Mouse (Mus musculus): ENCODE results near the gene St6galnac5.
A peak's percentile ranks its signal among the peaks of the same experiment; 100 is the strongest.

St6galnac5 gene

DNA sequence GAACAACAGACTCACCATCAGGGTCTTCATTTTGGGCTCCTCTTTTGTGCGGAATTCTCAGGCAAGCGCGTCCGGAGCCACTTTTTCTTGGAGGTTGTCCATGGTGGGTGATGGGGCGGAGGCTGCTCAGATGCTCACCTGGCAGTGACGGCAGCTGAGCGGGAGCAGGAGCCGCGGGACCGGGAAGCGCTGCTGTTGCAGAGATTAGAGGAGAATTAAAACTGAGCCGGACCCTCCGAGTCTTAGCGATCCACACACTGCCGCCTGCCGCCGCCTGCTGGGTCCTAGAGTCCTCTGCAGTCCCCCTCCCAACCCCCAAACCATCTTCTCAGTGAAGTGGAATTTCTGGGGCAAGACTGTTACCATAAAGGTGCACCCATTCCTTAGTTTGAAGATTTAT is at the start of gene St6galnac5:
St6galnac5 (minus strand) TSS at position 259 of the 400 bp plus-strand sequence.
- no peak for DNase-seq (ENCODE audit: inconsistent age in 2 of 2, low spot score in 1 of 2)

- no peak for DNase-seq (ENCODE audit: inconsistent age in 2 of 2, low spot score in 1 of 2)
These were observed 48.7 kb upstream of the St6galnac5 start for GRCm38 (mm10) chr3:153030756-153031155.

DNA sequence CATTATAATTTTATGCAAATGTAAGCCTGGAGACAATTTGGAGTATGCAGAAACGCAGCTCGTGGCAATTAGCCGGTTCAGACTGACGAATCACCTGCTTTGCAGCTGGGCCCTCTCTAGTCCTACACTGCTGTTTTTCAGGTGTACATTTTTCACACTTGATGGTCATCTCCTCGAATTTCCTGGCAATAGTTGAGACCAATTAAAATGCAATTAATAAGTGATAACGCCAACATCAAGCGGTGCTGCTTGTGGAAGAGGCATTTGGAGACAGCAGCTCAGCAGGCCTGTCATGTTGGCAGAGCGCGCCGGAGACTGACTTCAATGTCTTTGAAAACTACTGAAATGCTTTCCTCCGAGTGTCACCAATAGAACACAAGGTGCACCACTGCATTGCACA is 42.0 kb upstream of the St6galnac5 start:
- no peak for DNase-seq (ENCODE audit: inconsistent age in 2 of 2, low spot score in 1 of 2)

DNA sequence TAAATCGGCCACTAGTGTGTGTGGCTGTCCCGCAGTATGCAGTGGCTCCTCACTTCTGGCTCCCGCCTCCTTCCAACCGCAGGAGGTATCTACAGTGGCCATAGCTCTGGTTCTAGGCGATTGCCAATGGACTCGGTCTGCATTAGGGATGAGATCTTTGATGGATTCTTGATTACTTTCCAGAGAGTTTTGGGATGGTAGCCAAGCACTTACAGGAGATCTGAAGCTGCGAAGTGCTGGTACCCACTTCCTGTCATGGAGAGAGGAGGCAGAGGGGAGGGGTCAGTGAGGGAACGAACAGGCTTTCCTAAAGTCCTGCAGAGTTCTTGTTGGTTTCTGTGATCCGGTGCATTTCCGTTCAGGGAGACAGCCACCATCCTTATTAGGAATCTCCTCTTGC is 36.0 kb upstream of the St6galnac5 start:
- DNase-seq (ENCODE audit: inconsistent age in 2 of 2, low spot score in 1 of 2), result no peak

- DNase-seq (ENCODE audit: inconsistent age in 2 of 2, low spot score in 1 of 2), result no peak
These were observed 34.3 kb upstream of the St6galnac5 start for GRCm38 (mm10) chr3:153016355-153016754.

- DNase-seq (ENCODE audit: inconsistent age in 2 of 2, low spot score in 1 of 2), result no peak
These were observed 24.8 kb upstream of the St6galnac5 start for GRCm38 (mm10) chr3:153006893-153007292.

DNA sequence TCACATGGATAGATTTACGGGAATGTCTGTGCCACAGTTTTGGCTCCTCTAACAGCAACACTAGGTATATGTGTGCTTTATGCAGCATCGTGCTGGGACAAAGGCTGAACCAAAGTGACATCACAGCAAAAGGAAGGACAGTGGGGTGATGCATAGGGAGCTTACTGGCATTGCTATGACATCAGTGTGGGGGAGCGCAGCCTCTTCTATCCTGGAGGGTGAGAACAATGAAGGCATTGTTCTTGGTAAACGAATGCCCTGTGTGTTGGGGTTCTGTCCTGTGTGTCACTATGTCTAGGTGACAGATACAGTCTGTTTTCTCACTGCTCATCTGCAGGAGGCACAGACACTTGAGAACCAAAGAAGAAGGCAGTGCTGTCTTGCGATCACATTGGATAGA is 16.9 kb upstream of the St6galnac5 start:
- no peak for DNase-seq (ENCODE audit: inconsistent age in 2 of 2, low spot score in 1 of 2)

DNA sequence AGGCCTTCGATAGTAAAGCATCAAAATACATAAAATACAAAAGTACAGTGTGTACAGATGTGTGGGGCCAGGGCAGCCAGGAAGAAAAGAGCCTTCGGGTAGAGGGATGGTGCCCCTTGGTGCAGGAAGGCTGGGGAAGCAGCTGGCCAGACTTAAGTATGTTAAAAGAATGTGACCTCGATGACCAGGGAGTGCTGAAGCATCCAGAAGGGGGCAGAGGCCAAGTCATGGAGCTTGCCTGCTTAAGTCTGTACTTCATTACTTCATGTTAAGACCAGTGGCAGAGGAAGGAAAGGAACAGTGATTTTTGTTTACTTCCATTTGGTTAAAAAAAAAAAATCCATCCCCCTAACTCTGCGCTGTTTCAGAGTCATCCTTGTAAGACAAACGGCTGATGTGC is 16.1 kb upstream of the St6galnac5 start:
- no peak for DNase-seq (ENCODE audit: inconsistent age in 2 of 2, low spot score in 1 of 2)

DNA sequence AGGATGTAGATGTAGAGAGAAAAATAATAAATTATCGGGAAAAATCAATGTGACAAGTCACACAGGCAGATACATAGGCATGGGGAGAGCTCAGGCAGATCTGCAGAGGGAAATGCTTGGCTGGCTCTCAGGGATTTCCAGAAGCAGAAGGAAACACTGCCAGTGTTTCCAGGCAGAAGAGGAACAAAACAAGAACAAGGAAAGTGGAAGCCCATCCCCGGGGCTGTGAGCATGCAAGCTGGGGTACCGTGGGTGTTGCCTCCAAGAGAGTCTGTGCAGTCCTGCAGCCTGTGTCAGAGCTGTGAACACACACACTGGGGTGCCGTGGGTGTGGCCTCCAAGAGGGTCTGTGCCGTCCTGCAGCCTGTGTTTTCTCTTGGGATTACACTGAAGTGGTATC is 11.6 kb upstream of the St6galnac5 start:
- no peak for DNase-seq (ENCODE audit: inconsistent age in 2 of 2, low spot score in 1 of 2)

- DNase-seq (ENCODE audit: inconsistent age in 2 of 2, low spot score in 1 of 2), result no peak
These were observed 8.7 kb upstream of the St6galnac5 start for GRCm38 (mm10) chr3:152990787-152991186.

DNA sequence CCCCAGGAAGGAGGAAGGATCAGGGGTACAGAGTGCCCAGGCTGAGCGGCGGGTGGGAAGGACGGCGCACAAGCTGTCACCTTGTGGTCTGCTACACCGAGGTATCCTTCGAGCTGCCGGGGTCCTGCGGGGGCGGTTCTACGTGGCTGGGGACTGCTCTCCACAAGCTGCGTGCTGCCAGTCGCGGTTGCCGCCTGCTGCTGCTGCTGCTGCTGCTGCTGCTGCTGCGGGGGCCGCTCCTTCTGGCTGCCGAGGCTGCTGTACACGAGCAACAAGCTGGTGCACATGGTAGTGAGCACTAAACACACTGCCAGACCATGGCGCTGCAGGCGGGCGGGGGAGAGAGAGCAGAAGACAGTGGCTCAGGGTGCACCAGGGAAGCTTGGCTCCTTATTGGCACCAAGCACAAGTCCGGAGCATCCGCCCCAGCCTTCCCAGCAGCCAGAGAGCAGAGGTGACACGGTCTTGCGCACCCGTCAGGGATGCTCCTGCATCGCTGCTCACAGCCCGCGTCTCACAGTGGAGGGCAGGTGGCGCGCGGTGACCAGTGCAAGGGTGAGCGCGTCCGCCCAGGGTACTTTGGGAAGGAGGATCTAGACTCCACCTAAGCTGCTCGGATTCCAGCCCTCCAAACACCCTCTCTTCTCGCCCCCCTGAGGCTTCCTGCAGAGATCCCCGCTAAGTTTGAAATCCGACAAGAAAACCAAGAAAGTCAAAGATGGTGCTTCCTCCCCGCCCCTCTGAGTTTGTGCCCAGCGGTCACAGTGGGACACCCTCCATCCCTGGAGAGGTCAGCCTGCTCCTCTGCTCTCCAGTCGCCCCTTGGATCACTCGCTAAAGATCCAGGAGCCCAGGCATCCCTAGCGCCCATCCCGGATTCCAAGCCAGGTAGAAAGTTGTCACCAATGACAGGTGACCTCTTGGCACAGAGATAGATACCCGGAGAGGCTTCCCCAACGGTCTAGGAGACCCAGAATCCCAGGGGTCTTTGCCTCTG is 770 bp downstream of the St6galnac5 start:
- DNase-seq (ENCODE audit: inconsistent age in 2 of 2, low spot score in 1 of 2), result no peak

DNA sequence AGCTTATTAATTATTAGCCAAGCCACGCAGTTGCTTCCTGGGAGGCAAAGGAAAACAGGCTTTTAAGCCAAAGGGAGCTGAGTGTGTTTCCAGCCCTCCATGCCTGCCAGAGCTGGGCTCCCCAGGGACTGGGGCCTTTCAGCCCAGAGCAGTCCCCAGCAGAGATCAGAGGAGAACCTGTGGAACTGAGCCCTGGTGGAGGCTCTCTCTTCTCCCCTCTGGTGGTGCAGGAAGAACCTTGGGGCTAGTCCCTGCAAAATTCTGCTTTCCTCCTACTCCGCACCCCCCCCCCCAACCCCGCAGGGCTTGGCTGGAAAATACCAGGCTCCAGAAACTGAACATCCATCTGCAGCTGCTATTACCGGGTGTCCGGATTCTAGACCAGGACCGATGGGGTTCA is 1.6 kb downstream of the St6galnac5 start:
- DNase-seq (ENCODE audit: inconsistent age in 2 of 2, low spot score in 1 of 2), result no peak

- DNase-seq (ENCODE audit: inconsistent age in 2 of 2, low spot score in 1 of 2), result no peak
These were observed 2.5 kb downstream of the St6galnac5 start for GRCm38 (mm10) chr3:152979481-152980092.

DNA sequence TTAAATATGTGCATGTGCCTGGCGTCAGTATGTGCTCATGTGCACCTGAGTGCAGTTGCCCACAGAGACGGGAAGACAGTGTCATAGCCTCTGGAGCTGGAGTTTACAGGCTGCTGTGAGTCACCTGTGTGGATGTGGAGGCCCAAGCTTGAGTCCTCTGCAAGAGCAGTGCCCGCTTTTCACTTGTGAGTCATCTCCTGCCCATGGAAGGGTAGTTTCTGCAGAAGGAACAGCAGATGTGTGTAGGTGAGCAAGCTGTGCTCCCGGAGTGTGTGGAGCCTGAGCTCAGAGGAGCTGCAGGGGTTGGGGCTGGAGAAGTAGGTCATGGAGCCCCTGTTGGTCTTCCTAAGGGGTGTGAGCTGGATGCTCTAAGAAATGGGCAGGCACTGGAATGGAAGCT is 10.7 kb downstream of the St6galnac5 start:
- no peak for DNase-seq (ENCODE audit: inconsistent age in 2 of 2, low spot score in 1 of 2)

- no peak for DNase-seq (ENCODE audit: inconsistent age in 2 of 2, low spot score in 1 of 2)
These were observed 12.2 kb downstream of the St6galnac5 start for GRCm38 (mm10) chr3:152969774-152970347.

DNA sequence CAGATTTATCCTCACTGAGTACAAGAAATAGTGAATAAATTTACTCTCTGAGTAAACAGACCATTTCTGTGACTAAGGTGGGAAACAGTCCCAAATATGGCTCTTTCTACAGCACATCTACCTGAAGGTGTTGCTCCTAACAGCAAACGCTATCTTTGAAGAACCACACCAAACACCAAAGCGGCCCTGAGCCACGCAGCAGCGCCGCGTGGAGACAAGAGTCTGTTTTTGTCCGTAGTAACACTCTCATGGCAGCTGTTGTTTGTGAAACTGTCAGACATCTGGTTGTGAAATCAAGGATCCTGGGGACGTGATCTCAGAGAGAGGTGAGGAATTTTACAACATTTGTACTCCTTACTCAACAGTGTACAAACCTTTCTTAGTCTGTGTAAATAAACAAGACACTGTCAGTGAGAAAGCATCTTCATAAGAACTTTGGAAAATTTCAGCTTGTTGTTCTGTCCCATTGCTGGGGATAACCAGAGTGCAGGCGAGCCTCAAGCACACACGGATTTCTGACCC is 20.1 kb downstream of the St6galnac5 start:
- no peak for DNase-seq (ENCODE audit: inconsistent age in 2 of 2, low spot score in 1 of 2)

DNA sequence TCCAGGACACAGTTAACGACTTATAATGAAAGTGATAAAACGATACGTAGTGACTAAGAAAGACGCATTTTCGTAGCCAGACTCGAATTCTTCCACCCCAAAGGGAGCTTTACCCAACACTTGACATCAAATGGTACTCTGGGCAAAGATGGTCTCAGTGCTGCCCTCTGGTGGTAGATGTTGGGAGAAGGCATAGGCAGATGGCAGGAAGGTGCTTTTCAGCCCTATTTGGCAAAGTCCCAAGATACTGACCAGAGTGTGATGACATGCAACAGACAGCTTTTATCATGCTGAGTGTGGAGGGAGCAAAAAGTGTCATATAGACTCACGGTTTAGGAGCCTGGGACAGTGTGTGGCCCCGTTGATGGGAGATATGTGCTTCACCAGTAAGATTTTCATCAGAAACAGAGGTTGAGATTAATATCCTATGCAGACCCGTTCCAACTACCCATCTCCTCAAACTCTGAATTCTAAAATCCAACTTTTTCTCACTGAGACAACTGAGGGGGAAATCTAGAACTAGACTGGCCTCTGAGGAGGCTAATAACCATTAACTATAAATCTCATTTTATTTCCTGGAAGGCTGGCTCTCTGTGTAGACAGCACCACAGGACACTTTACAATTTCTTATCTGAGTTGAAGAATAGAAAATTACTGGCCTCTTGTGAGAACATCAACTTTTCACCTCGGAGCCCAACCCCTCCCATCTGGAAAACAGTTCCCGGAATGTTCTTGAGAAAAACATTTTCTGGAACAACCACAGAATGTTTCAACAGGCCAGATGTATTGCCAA is 23.5 kb downstream of the St6galnac5 start:
- peak; percentile 46 to 86 for DNase-seq (ENCODE audit: inconsistent age in 2 of 2, low spot score in 1 of 2)

DNA sequence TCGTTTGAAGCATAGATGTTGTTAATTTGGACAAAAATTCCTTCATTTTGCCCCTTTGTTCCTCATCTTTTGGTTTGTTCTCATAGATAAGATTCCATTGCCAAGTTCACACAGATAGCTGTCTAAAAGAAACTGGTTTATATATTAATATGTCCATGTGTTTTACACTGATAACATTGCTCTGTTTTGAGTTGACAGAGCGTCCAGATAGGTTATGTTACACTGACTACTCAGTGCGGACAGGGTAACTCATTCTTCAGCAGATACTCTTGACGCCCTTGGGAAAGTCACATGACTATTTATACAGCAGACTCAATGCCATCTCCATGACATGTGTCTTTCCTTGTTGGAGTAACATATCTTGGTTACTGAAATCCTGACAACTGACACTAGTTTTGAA is 25.3 kb downstream of the St6galnac5 start:
- peak in 1 of 2 experiments; percentile 29 for DNase-seq (ENCODE audit: inconsistent age in 2 of 2, low spot score in 1 of 2)

DNA sequence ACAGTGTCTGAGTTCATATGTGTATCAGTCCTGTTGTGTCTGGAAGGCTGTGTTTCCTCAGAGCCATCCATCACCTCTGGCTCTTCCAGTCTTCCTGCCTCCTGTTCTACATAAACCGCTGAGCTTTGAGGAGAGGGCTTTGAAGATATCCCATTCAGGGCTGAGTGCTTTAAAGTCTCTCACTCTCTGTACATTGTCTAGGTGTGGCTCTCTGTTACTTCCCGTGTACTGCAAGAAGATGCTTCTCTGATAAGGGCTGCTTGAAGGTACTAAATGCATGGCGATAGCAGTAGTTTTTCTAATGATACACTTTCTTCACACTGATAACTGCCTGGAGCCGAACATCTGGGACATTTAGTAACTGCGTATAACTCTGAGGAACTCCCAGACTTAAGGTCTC is 26.0 kb downstream of the St6galnac5 start:
- no peak for DNase-seq (ENCODE audit: inconsistent age in 2 of 2, low spot score in 1 of 2)

- DNase-seq (ENCODE audit: inconsistent age in 2 of 2, low spot score in 1 of 2), result no peak
These were observed 30.2 kb downstream of the St6galnac5 start for GRCm38 (mm10) chr3:152951634-152952545.
